Mouse (Mus musculus): ENCODE data around the gene Rab4a.

GRCm38 (mm10) chr8:123813173-123813891 is 7.5 kb downstream of the Rab4a start:
- TF ChIP-seq CTCF (IDR thresholded peaks at IDR 0.05) (no peak), EP300 (IDR thresholded peaks at IDR 0.05) (no peak)

Data from lung, postnatal 0 days (tissue).